Mouse (Mus musculus) small intestine, adult 2 months (tissue): ENCODE measurements at regions not wholly inside any gene's neighbourhood (a gene's known extent, or its start where the extent isn't known, plus 50 kb on each side); places are given as distances from the start of the nearest gene placed in this dataset.

Experiments
- CTCF ChIP-seq: fragments of 200-500 bp; IDR thresholded peaks from 2 replicates; pipeline ENCODE4 v1.5.1; 2012; ENCODE audit warnings: low read depth, mild to moderate bottlenecking, control low read depth, inconsistent platforms, low read length, moderate library complexity, mixed read lengths; ENCODE audit not compliant: insufficient replicate concordance, insufficient read length; ENCODE audit errors: extremely low read depth
- POLR2A ChIP-seq: fragments of 200-500 bp; IDR thresholded peaks from 2 replicates; pipeline ENCODE4 v1.6.1; 2012; ENCODE audit warnings: low read depth, mild to moderate bottlenecking, control low read depth, inconsistent platforms, low read length, moderate library complexity

- TF ChIP-seq POLR2A (no peak), CTCF (no peak)
Measured at GRCm38 (mm10) chr4:142474626-142475025, 235.4 kb upstream of the Kazn start.
